Mouse (Mus musculus) cortical plate, adult 2 months (tissue): Measurements from ENCODE around the gene Gm826. TPM values are rescaled to one million over a fixed set of nuclear protein-coding genes. Genes with fewer than 3 reads are reported as not detected.

ENCODE experiments used
- H3K27ac ChIP-seq: fragments of 200-500 bp; 2 replicates; pipeline ENCODE4 v1.5.1; 2012; ENCODE audit warnings: low read length, control low read depth, inconsistent platforms; ENCODE audit not compliant: insufficient read depth
- H3K4me1 ChIP-seq: fragments of 200-500 bp; 2 replicates; pipeline ENCODE4 v1.6.1; 2011; ENCODE audit warnings: low read length; ENCODE audit not compliant: control insufficient read depth, insufficient read depth
- H3K4me3 ChIP-seq: fragments of 200-500 bp; 2 replicates; pipeline ENCODE4 v1.5.1; 2011; ENCODE audit warnings: mild to moderate bottlenecking, low read length, control low read depth; ENCODE audit not compliant: insufficient read depth
- CTCF ChIP-seq: fragments of 200-500 bp; IDR thresholded peaks from 2 replicates; pipeline ENCODE4 v1.5.1; 2011; ENCODE audit warnings: mild to moderate bottlenecking, control low read depth, low read length; ENCODE audit not compliant: insufficient read depth; ENCODE audit errors: extremely low read depth
- POLR2A ChIP-seq: fragments of 200-500 bp; IDR thresholded peaks from 2 replicates; pipeline ENCODE4 v1.6.1; 2011; ENCODE audit warnings: mild to moderate bottlenecking, low read length, control low read depth; ENCODE audit not compliant: insufficient read depth; ENCODE audit errors: extremely low read depth
- polyA plus RNA-seq: library from polyadenylated mRNA; depleted of rRNA; stranded (reverse); fragments of >200 nt; gene quantifications from 2 replicates; pipeline ENCODE4 v1.2.3, GENCODE M21; 2012

Gm826 gene
- polyA plus RNA-seq, 1 experiment, result 0.27 TPM

DNA sequence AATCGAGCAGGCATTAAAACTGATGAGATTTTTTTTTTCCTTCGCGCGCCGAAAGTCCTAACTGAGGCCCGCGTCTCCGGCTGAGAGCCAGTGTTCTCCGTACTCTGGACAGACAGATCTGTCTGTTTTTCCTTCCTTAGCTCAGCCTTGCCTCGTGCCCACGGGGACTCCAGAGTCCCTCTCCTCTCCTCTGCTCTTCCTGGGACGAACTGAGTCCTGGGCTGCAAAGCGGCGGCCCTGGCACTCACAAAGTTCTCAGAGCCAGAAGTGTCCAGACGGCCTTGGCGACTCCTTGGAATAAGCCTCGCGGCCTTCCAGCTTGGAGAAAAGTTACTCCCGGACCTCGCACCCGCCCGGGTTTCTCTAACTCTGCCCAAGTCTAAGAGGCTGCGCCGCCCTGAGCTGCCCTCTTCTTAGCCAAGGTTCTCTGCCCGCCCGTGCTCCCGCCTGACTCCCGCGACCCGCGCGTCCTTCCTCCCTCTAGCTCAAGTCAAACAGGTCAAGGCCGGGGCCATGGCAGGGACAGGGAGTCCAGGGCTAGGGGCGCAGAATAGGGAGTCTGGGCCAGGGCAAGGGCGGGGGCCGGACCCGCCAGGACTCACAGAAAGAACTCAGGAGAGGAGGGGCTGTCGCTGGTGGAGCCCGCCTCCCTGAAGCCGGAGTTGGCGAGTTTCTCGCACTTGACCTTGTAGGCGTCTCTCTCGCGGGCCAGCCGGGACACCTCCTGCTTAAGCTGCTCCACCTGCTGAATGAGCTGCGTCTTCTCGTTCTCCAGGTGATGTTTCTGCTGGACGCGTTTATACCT is 31.3 kb upstream of the Gm826 start:
- peak overlapping the region; percentile 22; the same call in 1 of the 2 replicates for H3K27ac ChIP-seq
- TF ChIP-seq CTCF (no peak), POLR2A (no peak)
- peak overlapping the region; percentile 33 for H3K4me3 ChIP-seq
- H3K4me1 ChIP-seq, result no peaks in the 10 kb centered on the region

- Histone ChIP-seq H3K4me3 (peak overlapping the region; percentile 33; the same call in 1 of the 2 replicates), H3K4me1 (no peaks in the 10 kb centered on the region), H3K27ac (no peak overlapping the region)
- no peak for TF ChIP-seq POLR2A
- no peak for TF ChIP-seq CTCF
These were observed 30.7 kb upstream of the Gm826 start for GRCm38 (mm10) chr2:160364666-160365065.

- H3K4me3 ChIP-seq, result 0 out of 2 replicates have a peak overlapping the region, but pooled peaks have one; percentile 13
- H3K27ac ChIP-seq, result no peak overlapping the region
- TF ChIP-seq CTCF, result no peak
- no peak for TF ChIP-seq POLR2A
- H3K4me1 ChIP-seq, result no peaks in the 10 kb centered on the region
These were observed 30.2 kb upstream of the Gm826 start for GRCm38 (mm10) chr2:160364128-160364650.

- H3K4me1 ChIP-seq, result no peaks in the 10 kb centered on the region
- H3K27ac ChIP-seq, result no peak overlapping the region
- no peak overlapping the region; the same call in 1 of the 2 replicates for H3K4me3 ChIP-seq
- TF ChIP-seq POLR2A (no peak), CTCF (no peak)
These were observed 29.2 kb upstream of the Gm826 start for GRCm38 (mm10) chr2:160363201-160363600.

DNA sequence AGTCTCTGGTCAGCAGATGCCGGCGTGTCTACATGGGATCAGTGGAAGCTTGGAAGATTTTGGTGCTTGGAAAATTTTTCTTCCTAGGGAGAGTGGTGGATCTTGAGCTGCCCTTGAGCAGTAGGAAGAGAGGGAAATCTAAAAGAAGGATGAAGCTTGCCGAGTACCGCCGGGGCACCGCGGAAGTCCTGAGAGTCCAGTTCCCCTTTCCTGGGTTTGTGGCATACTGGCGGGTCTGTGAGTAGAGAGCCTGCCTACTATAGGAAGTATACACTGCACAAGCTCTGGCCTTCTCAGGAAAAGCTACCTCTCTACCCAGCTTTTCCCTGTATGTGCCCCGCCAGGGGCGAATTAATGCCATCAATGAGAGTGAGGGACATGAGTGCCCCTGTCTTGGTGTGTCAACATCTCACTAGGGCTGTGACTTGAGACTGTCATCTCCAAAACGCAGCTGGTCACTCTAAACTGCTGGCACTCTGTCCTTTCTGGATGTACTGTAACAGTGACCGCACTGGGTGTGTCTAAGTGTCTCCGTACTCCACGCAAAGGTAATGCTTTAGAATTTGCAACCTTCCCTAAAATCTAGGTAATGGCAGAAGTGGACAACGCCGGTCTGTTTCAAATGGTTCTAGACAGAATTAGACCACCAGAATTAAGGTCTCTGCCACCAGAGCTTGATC is 27.6 kb upstream of the Gm826 start:
- TF ChIP-seq CTCF (no peak), POLR2A (no peak)
- no peak overlapping the region for H3K27ac ChIP-seq
- no peaks in the 10 kb centered on the region for H3K4me1 ChIP-seq
- H3K4me3 ChIP-seq, result no peak overlapping the region

GRCm38 (mm10) chr2:160360234-160360874 is 26.4 kb upstream of the Gm826 start:
- TF ChIP-seq CTCF, result no peak
- no peak for TF ChIP-seq POLR2A
- Histone ChIP-seq H3K27ac (no peak overlapping the region), H3K4me3 (no peak overlapping the region), H3K4me1 (no peaks in the 10 kb centered on the region)

DNA sequence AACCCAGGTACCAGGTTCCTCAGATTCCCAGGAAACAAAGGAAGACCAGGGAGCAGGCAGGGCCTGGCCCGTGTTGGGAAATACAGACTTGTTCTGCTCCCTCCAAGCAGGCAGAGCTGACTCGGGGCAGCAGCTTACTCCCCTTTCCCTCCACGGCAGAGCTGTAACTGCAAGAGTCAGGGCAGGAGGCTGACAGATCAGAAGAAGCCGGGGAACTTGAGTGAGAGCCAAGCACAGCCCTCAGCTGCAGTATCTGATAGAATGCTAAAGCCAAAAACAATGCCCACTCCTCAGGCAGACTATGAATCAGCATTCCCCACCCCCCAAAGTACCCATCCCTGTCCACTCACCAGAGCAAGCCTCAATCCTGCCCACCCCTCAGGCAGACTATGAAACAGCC is 24.9 kb upstream of the Gm826 start:
- H3K27ac ChIP-seq, result no peak overlapping the region
- H3K4me3 ChIP-seq, result no peak overlapping the region
- H3K4me1 ChIP-seq, result no peaks in the 10 kb centered on the region
- no peak for TF ChIP-seq CTCF
- TF ChIP-seq POLR2A, result no peak

- Histone ChIP-seq H3K27ac (no peak overlapping the region), H3K4me1 (no peaks in the 10 kb centered on the region)
- TF ChIP-seq POLR2A (no peak), CTCF (no peak)
These were observed 23.5 kb upstream of the Gm826 start for GRCm38 (mm10) chr2:160357442-160357841.

GRCm38 (mm10) chr2:160356132-160356531 is 22.2 kb upstream of the Gm826 start:
- no peak overlapping the region for H3K4me3 ChIP-seq
- H3K4me1 ChIP-seq, result no peaks in the 10 kb centered on the region

More at GRCm38 (mm10) chr2:160357442-160357841, 23.5 kb upstream of the Gm826 start:
- no peak overlapping the region for H3K4me3 ChIP-seq

More at GRCm38 (mm10) chr2:160356132-160356531, 22.2 kb upstream of the Gm826 start:
- H3K27ac ChIP-seq, result no peak overlapping the region
- peak; percentile 38; the same call in 1 of the 2 replicates for TF ChIP-seq CTCF
- no peak for TF ChIP-seq POLR2A
